Mouse (Mus musculus) midbrain, embryonic 12.5 days (tissue): ENCODE results near the gene C2cd6. TPM values are rescaled to one million over a fixed set of nuclear protein-coding genes. Genes with fewer than 3 reads are reported as not detected.

Experiments
- ATAC-seq: fragments of 200-750 bp; cut with Nextera tagmentation; 2 replicates; pipeline ENCODE4 v1.8.0; 2017; ENCODE audit warnings: low read depth, moderate TSS enrichment, moderate library complexity; ENCODE audit not compliant: low FRiP score
- H3K27ac ChIP-seq: fragments of 300-500 bp; sonication (generic); replicated peaks from 2 replicates; pipeline ENCODE4 v1.5.1; 2016; ENCODE audit warnings: mild to moderate bottlenecking
- H3K27me3 ChIP-seq: fragments of 300-500 bp; sonication (generic); 2 replicates; pipeline ENCODE4 v1.6.1; 2016; ENCODE audit warnings: mild to moderate bottlenecking
- H3K36me3 ChIP-seq: fragments of 300-500 bp; sonication (generic); 2 replicates; pipeline ENCODE4 v1.6.1; 2016
- H3K4me1 ChIP-seq: fragments of 300-500 bp; sonication (generic); 2 replicates; pipeline ENCODE4 v1.6.1; 2016
- H3K4me2 ChIP-seq: fragments of 300-500 bp; sonication (generic); replicated peaks from 2 replicates; pipeline ENCODE4 v1.6.1; 2016; ENCODE audit warnings: mild to moderate bottlenecking, moderate library complexity
- H3K4me3 ChIP-seq: fragments of 300-500 bp; sonication (generic); 2 replicates; pipeline ENCODE4 v1.5.1; 2016; ENCODE audit warnings: mild to moderate bottlenecking
- H3K9ac ChIP-seq: fragments of 300-500 bp; sonication (generic); replicated peaks from 2 replicates; pipeline ENCODE4 v1.6.1; 2016; ENCODE audit warnings: mild to moderate bottlenecking, moderate library complexity
- H3K9me3 ChIP-seq: fragments of 300-500 bp; sonication (generic); 2 replicates; pipeline ENCODE4 v1.6.1; 2016; ENCODE audit warnings: mild to moderate bottlenecking
- WGBS: fragments of 180-500 bp; shearing (Covaris S2); methylation state at CpG from one replicate; pipeline ENCODE4 v1.1.7; 2016; 5-methylcytosine and 5-hydroxymethylcytosine counted together
- polyA plus RNA-seq: library from polyadenylated mRNA; unstranded; fragments of >200 nt; fragmentation: Nextera tagmentation; extraction: Ambion mirVana; gene quantifications from 2 replicates; pipeline ENCODE4 v1.2.1, GENCODE M21; 2016

The C2cd6 gene
- polyA plus RNA-seq, 1 experiment from 2014 or later: not detected

DNA sequence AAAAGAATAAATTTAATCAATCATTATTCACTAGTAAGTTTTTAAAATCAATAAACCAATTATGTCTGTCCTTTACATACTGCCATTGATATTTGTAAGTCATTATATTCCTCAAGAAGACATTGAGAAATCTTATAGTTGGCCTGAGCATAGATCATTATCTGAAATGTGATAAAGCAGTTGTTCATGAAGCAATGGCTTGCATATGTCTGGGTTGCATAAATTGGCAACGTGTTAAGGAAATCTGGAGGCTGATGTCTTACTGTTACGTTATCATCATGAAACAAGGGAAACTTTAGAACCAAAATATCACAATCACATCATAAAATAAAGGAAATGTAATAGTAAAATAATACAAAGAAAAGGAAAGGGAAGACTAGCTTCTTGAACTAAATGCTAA, 43.4 kb downstream of the C2cd6 start:
- Histone ChIP-seq H3K9me3 (no peaks in the 10 kb centered on the region), H3K36me3 (no peaks in the 10 kb centered on the region), H3K27ac (no peak overlapping the region), H3K4me1 (no peaks in the 10 kb centered on the region), H3K9ac (no peak overlapping the region), H3K4me2 (no peak overlapping the region), H3K4me3 (no peak overlapping the region), H3K27me3 (no peaks in the 10 kb centered on the region)
- ATAC-seq: no peak
- WGBS: 80% methylated on average over 2 of the region's 2 CpGs

DNA sequence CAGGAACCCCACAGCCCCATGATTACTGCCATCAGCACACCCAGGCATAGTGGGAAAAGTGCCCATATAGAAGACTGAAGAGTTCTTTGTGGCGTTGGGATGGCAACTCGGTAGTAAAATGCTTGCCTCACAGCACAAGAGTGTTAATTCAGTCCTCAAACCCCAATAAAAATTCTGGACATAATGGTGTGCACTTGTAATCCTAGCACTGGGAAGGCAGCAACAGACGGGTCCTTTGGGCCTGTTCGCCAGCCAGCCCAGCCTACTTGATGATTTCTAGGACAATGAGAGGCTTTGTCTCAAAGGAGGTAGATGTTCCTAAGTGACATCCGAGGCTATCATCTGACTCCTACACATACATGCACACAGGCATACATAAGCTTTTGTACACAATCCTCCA, 57.0 kb downstream of the C2cd6 start:
- H3K9ac ChIP-seq: no peak overlapping the region
- no peaks in the 10 kb centered on the region for H3K4me1 ChIP-seq
- H3K36me3 ChIP-seq: no peaks in the 10 kb centered on the region
- no peak for ATAC-seq
- H3K9me3 ChIP-seq: no peaks in the 10 kb centered on the region
- H3K4me3 ChIP-seq: no peak overlapping the region
- WGBS: 80% methylated on average over 5 of the region's 5 CpGs
- no peak overlapping the region for H3K4me2 ChIP-seq
- H3K27ac ChIP-seq: no peak overlapping the region
- no peaks in the 10 kb centered on the region for H3K27me3 ChIP-seq

DNA sequence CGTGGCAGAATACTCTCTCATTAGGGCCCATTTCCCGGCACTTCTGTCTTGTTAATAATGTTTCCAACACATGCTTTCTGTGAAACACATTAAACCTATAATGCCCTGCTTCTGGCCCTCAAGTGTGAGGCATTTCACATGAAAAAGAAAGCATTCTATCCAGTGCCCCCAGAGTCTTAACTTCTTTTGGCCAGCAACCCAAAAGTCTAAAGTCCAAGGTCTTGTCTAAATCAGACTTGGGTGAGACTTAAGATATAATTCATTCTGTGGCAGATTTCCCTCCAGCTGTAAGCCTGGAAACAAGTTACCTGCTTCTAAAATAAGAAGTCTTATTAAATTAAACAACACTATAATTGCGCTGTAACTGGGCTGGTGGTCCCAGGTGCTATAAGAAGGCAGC, 73.1 kb downstream of the C2cd6 start:
- no peak overlapping the region for H3K4me3 ChIP-seq
- H3K9me3 ChIP-seq: no peaks in the 10 kb centered on the region
- H3K9ac ChIP-seq: no peak overlapping the region
- H3K4me2 ChIP-seq: no peak overlapping the region
- H3K4me1 ChIP-seq: no peaks in the 10 kb centered on the region
- H3K27me3 ChIP-seq: no peaks in the 10 kb centered on the region
- no peak overlapping the region for H3K27ac ChIP-seq
- ATAC-seq: no peak
- no peaks in the 10 kb centered on the region for H3K36me3 ChIP-seq
- 78% methylated on average over 3 of the region's 3 CpGs for WGBS

GRCm38 (mm10) chr1:59009250-59009649, 85.5 kb downstream of the C2cd6 start:
- no peak overlapping the region for H3K9ac ChIP-seq
- H3K4me1 ChIP-seq: no peaks in the 10 kb centered on the region
- no peak for ATAC-seq
- no peak overlapping the region for H3K4me3 ChIP-seq
- H3K9me3 ChIP-seq: no peaks in the 10 kb centered on the region
- H3K4me2 ChIP-seq: no peak overlapping the region
- no peaks in the 10 kb centered on the region for H3K27me3 ChIP-seq
- WGBS: 45% methylated on average over 4 of the region's 4 CpGs
- H3K36me3 ChIP-seq: no peaks in the 10 kb centered on the region
- H3K27ac ChIP-seq: no peak overlapping the region

Other genes starting within 250 kb of the C2cd6 start
- gene Trak2, start 121.5 kb downstream of the C2cd6 start, polyA plus RNA-seq: 19.9 and 20.4 TPM in 2 replicates
- 40.8 and 46.2 TPM in 2 replicates for gene Stradb, start 121.4 kb downstream of the C2cd6 start, polyA plus RNA-seq
- gene Tmem237, start 25.5 kb upstream of the C2cd6 start, polyA plus RNA-seq: 44.2 and 44.4 TPM in 2 replicates
- 0.26 and 0.50 TPM in 2 replicates for gene Mpp4, start 68.5 kb upstream of the C2cd6 start, polyA plus RNA-seq
- 22.5 and 23.0 TPM in 2 replicates for gene Als2, start 142.3 kb upstream of the C2cd6 start, polyA plus RNA-seq
- 0.21 and 0.28 TPM in 2 replicates for gene Cdk15, start 162.0 kb upstream of the C2cd6 start, polyA plus RNA-seq